Mouse (Mus musculus) limb, embryonic 10.5 days (tissue): ENCODE measurements around the gene Hoxc10. TPM values are rescaled to one million over a fixed set of nuclear protein-coding genes. Genes with fewer than 3 reads are reported as not detected.

Source experiments
- DNase-seq: peaks from one replicate; pipeline ENCODE4 v3.0.0-alpha.2; 2017; ENCODE audit warnings: low spot score
- H3K27ac ChIP-seq: fragments of 300-500 bp; sonication (generic); 2 replicates; pipeline ENCODE4 v1.5.1; 2016; ENCODE audit warnings: mild to moderate bottlenecking
- H3K27me3 ChIP-seq: fragments of 300-500 bp; sonication (generic); 2 replicates; pipeline ENCODE4 v1.6.1; 2016; ENCODE audit warnings: low read depth, mild to moderate bottlenecking; ENCODE audit not compliant: poor library complexity, severe bottlenecking
- H3K36me3 ChIP-seq: fragments of 300-500 bp; sonication (generic); 2 replicates; pipeline ENCODE4 v1.6.1; 2016; ENCODE audit warnings: mild to moderate bottlenecking, moderate library complexity
- H3K4me1 ChIP-seq: fragments of 300-500 bp; sonication (generic); 2 replicates; pipeline ENCODE4 v1.6.1; 2016
- H3K4me3 ChIP-seq: fragments of 300-500 bp; sonication (generic); 2 replicates; pipeline ENCODE4 v1.5.1; 2016; ENCODE audit warnings: mild to moderate bottlenecking, moderate library complexity
- H3K9me3 ChIP-seq: fragments of 300-500 bp; sonication (generic); replicated peaks from 2 replicates; pipeline ENCODE4 v1.6.1; 2016; ENCODE audit warnings: mild to moderate bottlenecking
- WGBS: fragments of 180-500 bp; shearing (Covaris S2); methylation state at CpG from one replicate; pipeline ENCODE4 v1.1.7; 2016; 5-methylcytosine and 5-hydroxymethylcytosine counted together
- polyA plus RNA-seq: library from polyadenylated mRNA; unstranded; fragments of >200 nt; fragmentation: Nextera tagmentation; extraction: Ambion mirVana; gene quantifications from 2 replicates; pipeline ENCODE4 v1.2.1, GENCODE M21; 2016

Gene Hoxc10
- polyA plus RNA-seq, 1 experiment from 2014 or later = 51.4 TPM

DNA sequence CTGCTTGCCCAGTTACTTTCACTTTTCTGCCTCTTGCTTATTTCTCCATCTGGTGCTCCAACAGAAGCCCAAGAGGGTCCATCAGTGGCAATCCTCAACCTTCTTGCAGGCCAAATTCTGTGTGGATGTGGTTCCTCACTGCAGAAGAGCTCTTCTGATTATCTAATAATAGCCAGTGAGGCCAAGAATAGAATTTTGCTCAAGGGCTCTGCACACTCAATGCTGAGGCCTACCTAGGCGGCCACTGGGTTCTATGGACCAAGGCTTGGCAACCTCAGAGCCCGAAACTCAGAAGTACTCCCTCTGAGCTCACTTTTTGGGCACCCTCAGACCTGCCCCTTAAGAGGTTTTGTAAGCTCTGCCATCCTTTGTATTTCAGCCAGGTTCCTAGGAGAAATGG is 34.8 kb downstream of the Hoxc10 start:
- Histone ChIP-seq H3K4me1 (peaks cover 99% of the 10 kb centered on the region), H3K4me3 (peak overlapping the region; percentile 56)

DNA sequence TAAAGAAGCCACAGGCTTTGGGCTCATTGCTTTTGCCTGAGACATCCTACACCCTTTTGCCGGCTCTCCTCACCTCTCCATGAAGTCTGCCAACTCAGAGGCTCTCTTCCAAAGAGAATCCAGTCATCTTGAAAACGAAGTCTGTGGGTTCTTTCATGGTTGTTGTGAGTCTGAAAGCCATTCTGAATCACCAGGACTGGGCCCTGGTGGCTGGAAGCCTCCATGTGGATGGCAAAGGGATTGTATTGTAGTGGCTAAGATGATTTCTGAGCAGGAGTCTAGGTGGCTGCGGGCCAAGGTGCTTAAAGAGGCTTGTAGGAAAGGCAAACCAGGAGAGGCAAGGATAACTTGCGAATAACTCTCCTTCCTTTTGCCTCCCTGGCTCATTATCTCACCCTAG is 35.6 kb downstream of the Hoxc10 start:
- no peak for DNase-seq

More for the DNA sequence above, 34.8 kb downstream of the Hoxc10 start:
- no peak for DNase-seq
- no peaks in the 10 kb centered on the region for H3K9me3 ChIP-seq
- H3K27ac ChIP-seq = peak overlapping the region; percentile 94
- H3K27me3 ChIP-seq = peaks cover 99% of the 10 kb centered on the region
- 40% methylated on average over 2 of the region's 2 CpGs for WGBS
- no peaks in the 10 kb centered on the region for H3K36me3 ChIP-seq

DNA sequence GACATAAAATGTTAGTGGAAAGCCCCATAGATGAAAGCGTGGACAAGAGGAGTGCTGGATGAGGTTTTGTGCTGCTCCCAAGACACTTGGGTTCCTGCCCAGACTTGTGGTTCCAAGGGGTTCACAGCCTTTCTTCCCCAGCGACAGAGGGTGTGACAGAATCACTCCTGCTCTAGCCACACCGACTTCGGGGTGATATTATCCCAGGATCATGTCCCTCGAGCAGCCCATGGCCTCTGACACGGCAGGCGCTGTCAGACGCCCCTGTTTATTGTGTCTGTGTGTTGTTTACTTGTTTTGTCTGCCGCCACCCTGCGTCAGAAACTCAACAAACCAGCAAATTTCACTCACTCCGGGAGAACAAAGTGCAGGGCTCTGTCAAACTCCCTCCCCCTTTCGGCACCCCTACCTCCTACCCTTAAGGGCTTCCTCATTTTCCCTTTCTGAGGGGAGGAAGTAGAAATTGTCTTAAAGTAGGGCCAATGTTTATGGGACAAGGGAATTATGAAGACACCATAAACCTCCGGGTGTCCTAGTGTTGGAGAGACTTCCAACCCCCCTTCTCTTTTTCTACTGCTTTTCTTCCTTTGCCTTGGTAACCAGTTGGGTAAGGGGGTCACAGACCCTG is 36.3 kb downstream of the Hoxc10 start:
- 6% methylated on average over 13 of the region's 13 CpGs for WGBS
- H3K36me3 ChIP-seq = no peaks in the 10 kb centered on the region

More for the DNA sequence above, 35.6 kb downstream of the Hoxc10 start:
- Histone ChIP-seq H3K4me1 (peaks cover 99% of the 10 kb centered on the region), H3K27me3 (peaks cover 98% of the 10 kb centered on the region), H3K27ac (peak overlapping the region; percentile 94), H3K36me3 (no peaks in the 10 kb centered on the region), H3K4me3 (peak overlapping the region; percentile 56), H3K9me3 (no peaks in the 10 kb centered on the region)
- 6% methylated on average over 4 of the region's 4 CpGs for WGBS

DNA sequence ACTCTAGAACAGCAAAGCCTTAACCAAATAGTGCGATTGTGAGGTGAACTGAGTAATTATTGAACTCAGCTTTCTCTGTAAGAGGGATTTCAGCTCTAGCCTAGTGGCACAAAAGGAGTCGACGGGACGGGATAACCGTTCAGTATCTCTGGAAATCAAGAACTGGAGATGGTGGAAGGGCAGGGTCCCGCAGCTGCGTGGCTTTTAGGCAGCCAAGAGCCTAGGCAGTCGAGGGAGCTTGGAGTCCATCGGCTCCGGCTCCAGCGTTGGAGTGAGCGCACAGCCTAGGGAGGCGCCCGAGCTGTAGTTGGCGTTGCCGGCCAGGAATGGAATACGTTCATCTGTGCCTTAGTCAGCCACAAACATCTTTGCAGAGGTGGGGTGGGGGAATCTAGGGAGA is 38.7 kb downstream of the Hoxc10 start:
- Histone ChIP-seq H3K4me1 (peaks cover 99% of the 10 kb centered on the region), H3K27ac (peak overlapping the region; percentile 83), H3K9me3 (no peaks in the 10 kb centered on the region), H3K27me3 (peaks cover 99% of the 10 kb centered on the region), H3K36me3 (no peaks in the 10 kb centered on the region), H3K4me3 (peak overlapping the region; percentile 38)
- no peak for DNase-seq
- WGBS = under 1% methylated on average over 17 of the region's 17 CpGs

More for the DNA sequence above, 36.3 kb downstream of the Hoxc10 start:
- Histone ChIP-seq H3K4me1 (peaks cover 99% of the 10 kb centered on the region), H3K27ac (peak overlapping the region; percentile 94), H3K4me3 (peak overlapping the region; percentile 56), H3K27me3 (peaks cover 98% of the 10 kb centered on the region), H3K9me3 (no peaks in the 10 kb centered on the region)
- no peak for DNase-seq

DNA sequence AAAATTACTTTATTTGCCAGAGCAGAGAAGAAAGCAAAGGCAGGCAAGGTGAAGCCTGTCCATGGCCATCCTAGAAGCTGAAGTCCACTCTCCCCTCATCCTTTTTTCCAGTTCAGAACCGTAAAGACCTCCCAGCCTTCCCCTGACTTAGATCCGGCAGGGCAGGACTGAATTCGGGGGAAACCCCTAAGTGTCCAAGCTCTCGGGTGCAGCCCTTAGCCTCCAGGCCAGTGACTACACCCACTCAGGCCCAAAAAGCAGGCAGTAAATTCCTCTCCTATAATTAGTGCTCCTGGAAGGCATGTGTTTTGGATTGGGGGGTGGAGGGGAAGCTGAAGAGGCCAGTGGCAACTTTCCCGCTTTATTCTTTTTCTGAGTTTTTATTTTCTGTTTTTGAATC is 39.2 kb downstream of the Hoxc10 start:
- peak overlapping the region; percentile 38 for H3K4me3 ChIP-seq
- H3K4me1 ChIP-seq = peaks cover 99% of the 10 kb centered on the region
- peak overlapping the region; percentile 83 for H3K27ac ChIP-seq
- DNase-seq = no peak
- WGBS = 2% methylated on average over 5 of the region's 5 CpGs
- H3K27me3 ChIP-seq = peaks cover 99% of the 10 kb centered on the region
- no peaks in the 10 kb centered on the region for H3K9me3 ChIP-seq
- no peaks in the 10 kb centered on the region for H3K36me3 ChIP-seq

DNA sequence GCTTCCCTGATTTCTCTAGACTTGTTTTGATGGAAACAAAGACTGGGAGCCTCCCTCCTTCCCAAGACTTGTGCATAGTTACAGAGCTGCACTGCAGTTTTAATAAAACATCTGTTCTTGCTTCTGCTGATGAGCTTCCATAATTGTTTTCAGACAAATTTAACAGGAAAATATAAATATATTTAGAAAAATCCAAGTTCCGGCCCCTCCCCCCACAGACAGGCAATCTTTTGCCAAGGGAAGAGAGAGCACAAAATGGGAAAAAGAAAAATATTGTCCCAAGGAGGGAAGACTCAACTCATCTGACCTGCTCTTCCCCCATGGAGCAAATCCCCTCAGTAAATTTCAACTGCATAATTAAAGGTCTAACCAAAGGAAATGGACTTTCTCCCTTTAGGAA is 39.7 kb downstream of the Hoxc10 start:
- peaks cover 99% of the 10 kb centered on the region for H3K4me1 ChIP-seq

DNA sequence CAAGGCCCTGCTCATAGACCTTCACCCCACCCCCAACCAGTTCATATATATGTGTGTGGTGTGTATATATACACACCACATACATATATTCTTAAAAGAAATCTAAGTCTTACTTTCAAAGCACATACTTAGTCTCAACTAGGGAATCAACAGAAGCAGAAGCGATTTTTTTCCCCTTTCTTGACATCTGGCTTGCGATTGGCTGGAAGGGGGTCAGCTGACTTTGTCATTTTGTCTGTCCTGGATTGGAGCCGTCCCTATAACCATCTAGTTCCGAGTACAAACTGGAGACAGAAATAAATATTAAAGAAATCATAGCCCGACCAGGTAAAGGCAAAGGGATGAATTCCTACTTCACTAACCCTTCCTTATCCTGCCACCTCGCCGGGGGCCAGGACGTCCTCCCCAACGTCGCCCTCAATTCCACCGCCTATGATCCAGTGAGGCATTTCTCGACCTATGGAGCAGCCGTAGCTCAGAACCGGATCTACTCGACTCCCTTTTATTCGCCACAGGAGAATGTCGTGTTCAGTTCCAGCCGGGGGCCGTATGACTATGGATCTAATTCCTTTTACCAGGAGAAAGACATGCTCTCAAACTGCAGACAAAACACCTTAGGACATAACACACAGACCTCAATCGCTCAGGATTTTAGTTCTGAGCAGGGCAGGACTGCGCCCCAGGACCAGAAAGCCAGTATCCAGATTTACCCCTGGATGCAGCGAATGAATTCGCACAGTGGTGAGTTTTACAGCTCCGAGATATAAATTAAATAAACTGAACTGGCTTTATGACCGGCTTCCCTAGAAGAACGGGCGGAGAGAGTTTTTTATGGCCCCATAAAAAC is 42.9 kb downstream of the Hoxc10 start:
- peaks cover 97% of the 10 kb centered on the region for H3K27me3 ChIP-seq
- under 1% methylated on average over 27 of the region's 27 CpGs for WGBS
- no peak for DNase-seq
- H3K4me3 ChIP-seq = peak overlapping the region; percentile 51
- H3K4me1 ChIP-seq = peaks cover 98% of the 10 kb centered on the region
- H3K9me3 ChIP-seq = no peaks in the 10 kb centered on the region
- no peaks in the 10 kb centered on the region; the same call in 1 of the 2 replicates for H3K36me3 ChIP-seq
- peak overlapping the region; percentile 90 for H3K27ac ChIP-seq

More for the DNA sequence above, 39.7 kb downstream of the Hoxc10 start:
- peak overlapping the region; percentile 83 for H3K27ac ChIP-seq
- no peaks in the 10 kb centered on the region for H3K9me3 ChIP-seq
- H3K27me3 ChIP-seq = peaks cover 99% of the 10 kb centered on the region
- no peak for DNase-seq
- WGBS = 5% methylated on average over 1 of the region's 1 CpGs
- H3K4me3 ChIP-seq = peak overlapping the region; percentile 38; the same call in 1 of the 2 replicates
- no peaks in the 10 kb centered on the region; the same call in 1 of the 2 replicates for H3K36me3 ChIP-seq

DNA sequence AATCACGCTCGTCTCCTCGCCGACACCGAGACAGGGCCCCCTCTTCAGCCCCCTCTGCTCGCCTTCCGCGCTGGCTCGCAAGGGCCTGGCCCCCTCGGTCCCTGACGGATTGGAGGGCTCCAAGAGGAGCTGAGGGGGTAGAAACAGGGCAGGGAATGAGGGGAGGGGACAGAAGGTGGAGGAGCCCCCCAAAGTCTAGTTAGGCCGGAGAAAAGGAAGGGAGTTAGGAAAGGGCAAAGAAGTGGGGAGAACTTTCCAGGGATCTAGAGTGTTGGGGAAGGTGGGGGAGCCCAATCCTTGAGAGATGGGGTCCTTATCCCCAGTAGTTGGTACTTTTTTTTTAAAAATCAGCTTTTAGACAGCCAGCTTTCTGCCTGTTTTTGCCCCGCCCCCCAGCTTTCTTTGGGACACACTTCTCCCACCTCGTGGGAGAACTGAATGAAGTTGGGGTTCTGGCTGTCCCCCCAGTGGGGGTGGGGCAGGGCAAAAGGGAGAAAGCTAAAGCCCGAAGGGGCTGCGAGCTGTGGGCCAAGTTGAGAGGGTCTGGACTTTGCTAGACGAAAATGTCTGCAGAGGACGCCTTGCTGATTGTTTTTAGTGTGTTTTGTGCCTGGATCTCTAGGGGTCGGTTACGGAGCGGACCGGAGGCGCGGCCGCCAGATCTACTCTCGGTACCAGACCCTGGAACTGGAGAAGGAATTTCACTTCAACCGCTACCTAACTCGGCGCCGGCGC is 43.7 kb downstream of the Hoxc10 start:
- H3K36me3 ChIP-seq = no peaks in the 10 kb centered on the region; the same call in 1 of the 2 replicates
- H3K4me1 ChIP-seq = peaks cover 98% of the 10 kb centered on the region
- peak overlapping the region; percentile 90 for H3K27ac ChIP-seq
- no peaks in the 10 kb centered on the region for H3K9me3 ChIP-seq
- peaks cover 97% of the 10 kb centered on the region for H3K27me3 ChIP-seq
- WGBS = under 1% methylated on average over 31 of the region's 31 CpGs
- no peak for DNase-seq
- peak overlapping the region; percentile 51 for H3K4me3 ChIP-seq

DNA sequence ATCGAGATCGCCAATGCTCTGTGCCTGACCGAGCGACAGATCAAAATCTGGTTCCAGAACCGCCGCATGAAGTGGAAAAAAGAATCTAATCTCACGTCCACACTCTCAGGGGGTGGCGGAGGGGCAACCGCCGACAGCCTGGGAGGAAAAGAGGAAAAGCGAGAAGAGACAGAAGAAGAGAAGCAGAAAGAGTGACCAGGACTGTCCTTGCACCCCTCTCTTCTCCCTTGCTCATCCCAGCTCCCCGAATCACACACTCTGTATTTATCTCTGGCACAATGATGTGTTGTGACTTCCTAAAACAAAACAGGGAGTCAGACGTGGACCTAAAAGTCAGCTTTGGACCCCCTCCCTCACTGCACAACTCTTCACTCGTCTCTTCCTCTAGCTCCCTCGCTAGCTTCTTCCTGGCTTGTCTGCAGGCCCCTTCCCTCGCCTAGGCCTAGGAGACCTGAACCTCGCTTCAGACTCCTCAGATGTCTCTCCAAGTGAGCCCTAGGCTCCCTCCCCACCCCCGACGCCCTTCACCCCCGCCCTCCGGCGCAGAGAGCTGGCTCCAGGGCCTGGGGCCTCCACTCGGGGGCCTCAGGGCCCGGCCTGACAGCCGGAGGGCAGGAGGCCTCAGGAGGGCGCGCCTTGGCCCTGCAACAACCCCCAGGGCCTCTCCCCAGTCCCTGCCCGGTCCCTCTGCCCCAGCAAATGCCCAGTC is 44.4 kb downstream of the Hoxc10 start:
- under 1% methylated on average over 28 of the region's 28 CpGs for WGBS
- peak overlapping the region; percentile 90 for H3K27ac ChIP-seq
- H3K27me3 ChIP-seq = peaks cover 97% of the 10 kb centered on the region
- DNase-seq = no peak
- H3K4me1 ChIP-seq = peaks cover 98% of the 10 kb centered on the region
- H3K4me3 ChIP-seq = peak overlapping the region; percentile 51
- H3K36me3 ChIP-seq = no peaks in the 10 kb centered on the region; the same call in 1 of the 2 replicates
- no peaks in the 10 kb centered on the region for H3K9me3 ChIP-seq

DNA sequence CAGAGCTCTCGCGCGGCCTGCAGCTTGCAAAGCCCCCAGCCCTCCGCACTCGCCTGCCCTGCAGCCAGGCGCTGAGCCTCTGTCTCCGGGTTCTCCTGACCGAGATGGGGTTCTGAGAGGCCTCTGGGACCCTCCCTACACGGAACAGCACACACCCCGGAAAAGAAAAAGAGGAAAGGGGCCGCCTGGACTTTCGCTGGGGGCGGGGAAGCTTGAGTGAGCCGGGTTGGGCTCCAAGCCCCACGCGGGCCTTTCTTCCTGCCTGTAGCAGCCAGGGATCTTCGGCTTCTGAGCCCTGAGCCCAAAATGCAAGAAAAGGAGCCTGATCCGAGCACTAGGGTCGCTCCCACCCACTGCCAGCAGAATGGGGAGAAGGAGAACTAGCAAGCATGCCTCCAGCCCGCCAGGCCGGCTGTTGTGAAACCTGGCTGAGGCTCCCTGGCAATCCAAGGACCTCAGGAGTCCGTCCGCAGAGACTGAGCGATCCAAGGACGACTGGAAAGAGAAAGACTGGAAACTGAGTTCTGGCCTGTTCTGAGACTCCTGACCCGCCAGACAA is 45.4 kb downstream of the Hoxc10 start:
- Histone ChIP-seq H3K9me3 (no peaks in the 10 kb centered on the region), H3K36me3 (no peaks in the 10 kb centered on the region; the same call in 1 of the 2 replicates), H3K27me3 (peaks cover 97% of the 10 kb centered on the region), H3K27ac (peak overlapping the region; percentile 90), H3K4me3 (peak overlapping the region; percentile 45), H3K4me1 (peaks cover 98% of the 10 kb centered on the region)
- peak; percentile 68 for DNase-seq
- WGBS = 3% methylated on average over 26 of the region's 26 CpGs

DNA sequence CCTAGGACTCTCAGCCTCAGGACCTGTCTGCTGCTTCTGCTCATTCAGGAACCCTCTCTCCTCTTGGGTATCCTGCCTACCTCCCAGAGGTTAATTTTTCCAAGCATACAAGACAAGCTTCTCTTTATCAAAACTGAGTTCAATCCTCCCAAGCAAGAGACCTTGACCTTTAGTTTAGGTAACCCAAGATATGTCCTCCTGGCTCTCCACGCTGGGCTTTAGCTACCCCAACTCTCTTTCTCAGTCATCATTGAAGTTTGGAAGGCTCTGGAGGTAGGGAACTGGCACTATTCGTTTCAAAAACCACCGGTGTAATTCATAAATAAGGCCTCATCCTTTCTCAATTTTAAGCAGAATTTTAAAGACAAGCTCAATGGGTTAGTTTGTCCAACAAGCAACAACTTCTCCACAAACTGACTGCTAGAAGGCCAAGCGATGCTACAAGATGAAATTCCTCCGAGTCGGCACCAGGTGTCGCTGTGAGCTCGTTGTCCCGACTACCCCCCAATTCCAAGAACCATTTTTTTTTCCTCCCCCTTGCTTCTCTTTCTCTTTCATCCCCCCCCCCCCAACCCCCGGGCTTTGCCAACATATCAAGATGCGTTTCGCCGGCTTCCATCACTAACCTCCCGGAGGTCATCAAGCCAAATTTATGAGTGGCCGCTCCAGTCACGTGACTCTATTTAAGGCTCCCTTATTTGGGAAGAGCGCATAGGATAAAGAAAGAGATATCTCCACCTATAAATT is 46.8 kb downstream of the Hoxc10 start:
- DNase-seq = peak; percentile 82
- Histone ChIP-seq H3K9me3 (no peaks in the 10 kb centered on the region), H3K4me3 (peak overlapping the region; percentile 50), H3K36me3 (no peaks in the 10 kb centered on the region; the same call in 1 of the 2 replicates), H3K27me3 (peaks cover 97% of the 10 kb centered on the region), H3K4me1 (peaks cover 98% of the 10 kb centered on the region), H3K27ac (peak overlapping the region; percentile 90; the same call in 1 of the 2 replicates)
- 4% methylated on average over 17 of the region's 17 CpGs for WGBS
